Mouse (Mus musculus) spleen, adult 2 months (tissue): ENCODE measurements around the gene Slc6a8.

Experiments used
- CTCF ChIP-seq: fragments of 200-500 bp; IDR thresholded peaks from 2 replicates; pipeline ENCODE4 v1.5.1; 2011; ENCODE audit warnings: mild to moderate bottlenecking, inconsistent platforms; ENCODE audit not compliant: insufficient read depth, insufficient read length, insufficient replicate concordance; ENCODE audit errors: extremely low read depth
- POLR2A ChIP-seq: fragments of 200-500 bp; IDR thresholded peaks from 2 replicates; pipeline ENCODE4 v1.6.1; 2011; ENCODE audit warnings: low read depth, low read length, inconsistent platforms

- no peak for TF ChIP-seq CTCF
- no peak for TF ChIP-seq POLR2A
These were observed 27.5 kb downstream of the Slc6a8 start for GRCm38 (mm10) chrX:73700472-73700871.
